Mouse (Mus musculus) kidney, postnatal 4 days (tissue): Measurements from ENCODE around the gene Myt1l.

Experiments
- DNase-seq, 2 experiments: peaks; one replicate each; pipeline ENCODE4 v3.0.0; 2021; ENCODE audit warnings: mixed read lengths in 2 of 2

Myt1l gene

DNA sequence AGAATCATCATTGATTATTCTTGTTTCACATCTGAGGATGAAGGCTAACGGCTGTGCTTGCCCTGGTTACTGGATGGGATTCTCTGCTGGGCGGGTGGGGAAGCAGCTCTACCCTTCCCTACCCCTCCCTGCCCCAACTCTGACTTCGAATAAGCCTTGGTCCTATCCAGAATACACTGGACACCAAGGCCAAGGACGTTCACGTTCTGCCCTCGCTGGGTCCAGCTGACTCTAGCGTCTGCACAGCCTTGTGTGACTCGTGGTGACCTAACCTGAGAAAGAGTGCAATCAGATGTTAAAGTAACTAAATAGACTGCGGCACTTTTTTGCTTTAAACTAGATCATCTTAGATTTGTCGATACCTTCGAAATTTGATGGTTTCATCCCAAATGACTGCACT is 393.3 kb downstream of the Myt1l start:
- no peak for DNase-seq

DNA sequence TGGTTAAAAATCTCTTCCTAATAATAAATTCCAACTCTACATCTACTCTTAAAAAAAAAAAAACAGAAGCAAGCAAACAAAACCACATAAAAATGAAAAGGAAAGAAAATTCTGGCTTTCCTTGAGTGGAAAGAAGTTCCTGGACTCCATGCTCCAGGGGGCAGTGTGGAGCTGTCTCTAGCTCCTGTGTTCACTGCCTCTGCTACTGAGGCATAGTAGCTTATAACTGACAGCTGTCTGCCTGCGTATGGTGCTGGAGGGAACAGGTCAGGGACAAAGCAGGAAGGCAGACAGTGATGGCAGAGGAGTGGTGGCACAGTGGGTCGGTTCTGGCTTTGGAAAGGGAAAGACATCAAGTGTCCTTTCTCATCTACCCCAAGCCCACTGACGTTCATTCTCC is 398.7 kb downstream of the Myt1l start:
- DNase-seq = peak; percentile 86

DNA sequence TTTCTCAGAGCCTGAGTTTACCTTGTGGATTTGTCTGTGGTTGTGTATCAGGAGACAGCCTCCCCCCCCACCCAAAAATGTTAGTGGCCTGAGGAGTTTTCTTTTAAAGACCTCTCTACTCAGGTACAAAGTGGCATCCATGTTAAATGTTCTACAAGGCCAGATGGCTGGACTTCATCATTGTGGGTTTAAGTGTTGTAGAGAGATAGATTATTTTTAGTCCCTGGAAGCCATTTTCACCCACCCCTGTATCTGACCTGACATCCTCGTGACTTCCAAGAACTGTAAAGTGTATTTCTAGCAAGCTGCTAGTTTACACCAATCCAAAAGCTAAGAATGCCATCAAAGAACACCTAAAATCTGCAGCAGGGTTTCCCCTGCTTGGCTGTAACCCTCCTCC is 402.4 kb downstream of the Myt1l start:
- DNase-seq = no peak

DNA sequence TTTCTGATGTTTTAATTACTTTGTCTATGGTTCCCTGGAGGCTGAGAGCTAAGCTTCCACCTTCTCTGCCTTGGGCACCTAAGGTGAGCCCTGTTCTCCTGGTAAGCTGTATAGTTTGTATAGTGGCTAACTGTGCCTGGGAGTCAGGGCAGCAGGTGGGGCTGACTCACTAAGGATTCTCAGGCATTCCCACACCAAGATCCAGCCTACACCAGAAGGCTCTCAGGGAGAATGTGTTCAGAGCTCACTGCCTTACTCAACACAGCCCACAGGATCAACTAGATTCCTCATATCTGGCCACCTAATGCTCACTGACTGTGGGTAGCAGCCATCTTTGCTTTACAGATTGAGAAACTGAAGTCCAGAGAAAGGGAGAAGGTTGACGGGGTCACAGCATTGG is 404.8 kb downstream of the Myt1l start:
- DNase-seq = no peak

- DNase-seq = no peak
These were observed 405.3 kb downstream of the Myt1l start for GRCm38 (mm10) chr12:29933501-29933900.

DNA sequence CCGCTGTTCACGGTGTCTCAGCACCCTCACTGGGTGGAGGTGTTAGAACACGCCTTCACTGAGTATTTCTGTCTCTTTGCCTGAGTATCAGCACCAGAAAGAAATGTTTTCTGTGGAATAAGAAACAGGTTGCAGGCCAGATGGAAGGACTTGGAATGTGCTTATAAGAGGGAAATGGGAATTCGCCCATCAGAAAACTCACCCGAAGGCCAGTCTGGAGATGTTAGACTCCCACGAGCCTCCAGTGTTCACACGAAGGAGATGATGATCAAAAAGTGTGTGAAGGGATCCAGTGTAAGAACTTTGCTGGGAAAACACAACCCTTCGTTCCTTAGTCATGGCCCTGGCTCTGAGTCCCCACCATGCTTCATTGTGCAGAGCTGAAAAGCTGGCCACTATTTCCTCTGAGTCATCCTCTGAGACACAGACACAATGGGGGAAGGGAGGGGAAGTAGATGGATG is 406.0 kb downstream of the Myt1l start:
- DNase-seq = no peak

GRCm38 (mm10) chr12:29937308-29937707 is 409.1 kb downstream of the Myt1l start, which contains the start of gene Pxdn:
TSS of gene Pxdn (plus strand) at chr12:29937608.
- DNase-seq = no peak

GRCm38 (mm10) chr12:29937851-29938375 is 409.7 kb downstream of the Myt1l start:
- DNase-seq = peak; percentile 85 to 92

- DNase-seq = peak; percentile 75 to 85
These were observed 410.3 kb downstream of the Myt1l start for GRCm38 (mm10) chr12:29938376-29939041.

DNA sequence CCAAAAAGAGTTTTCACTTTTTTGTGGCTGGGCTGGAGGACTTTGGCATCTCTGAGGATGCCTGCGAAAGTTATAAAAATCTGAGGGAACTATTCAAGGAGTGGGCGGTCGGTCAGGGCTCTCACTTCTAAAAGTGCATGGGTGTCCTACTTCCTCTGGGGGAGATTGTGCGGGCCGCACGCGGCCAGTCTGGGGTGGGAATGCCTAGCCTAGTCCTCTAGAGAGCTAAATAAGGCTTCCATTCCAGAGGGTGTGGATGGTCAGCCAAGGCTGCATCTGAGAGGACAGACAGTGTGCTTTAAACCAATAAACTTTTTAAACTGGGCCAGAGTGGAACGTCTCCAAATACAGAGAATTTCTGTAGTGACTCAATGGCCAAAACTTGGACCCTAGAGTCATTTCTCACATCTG is 411.1 kb downstream of the Myt1l start:
- peak; percentile 31 to 56 for DNase-seq

- DNase-seq = no peak
These were observed 414.3 kb downstream of the Myt1l start for GRCm38 (mm10) chr12:29942435-29942834.

- no peak for DNase-seq
These were observed 416.5 kb downstream of the Myt1l start for GRCm38 (mm10) chr12:29944650-29945049.

- DNase-seq = no peak
These were observed 417.1 kb downstream of the Myt1l start for GRCm38 (mm10) chr12:29945182-29945743.

- no peak for DNase-seq
These were observed 422.9 kb downstream of the Myt1l start for GRCm38 (mm10) chr12:29951043-29951442.

- no peak for DNase-seq
These were observed 423.3 kb downstream of the Myt1l start for GRCm38 (mm10) chr12:29951485-29951884.

GRCm38 (mm10) chr12:29952102-29952501 is 423.9 kb downstream of the Myt1l start:
- DNase-seq = peak; percentile 65 to 76

DNA sequence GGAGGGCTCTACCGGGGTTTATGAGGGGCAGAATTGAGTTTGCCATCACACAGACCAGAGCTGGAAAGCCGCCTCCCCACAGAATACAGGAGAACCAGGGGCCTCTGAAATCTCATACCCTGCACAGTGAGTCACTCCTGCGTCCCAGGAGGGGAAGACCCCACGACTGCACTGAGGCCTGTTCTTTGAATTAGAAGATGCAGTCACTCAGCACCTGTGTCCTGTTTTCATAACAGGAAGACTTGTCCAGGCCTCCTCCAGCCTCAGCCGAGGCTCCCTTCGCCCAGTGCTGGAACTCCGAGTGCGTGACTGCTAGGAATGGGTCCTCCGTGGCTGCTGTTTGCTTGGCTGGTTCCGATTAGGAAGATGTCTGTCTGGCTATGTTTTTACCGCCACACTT is 425.8 kb downstream of the Myt1l start:
- DNase-seq = peak; percentile 24 to 36

DNA sequence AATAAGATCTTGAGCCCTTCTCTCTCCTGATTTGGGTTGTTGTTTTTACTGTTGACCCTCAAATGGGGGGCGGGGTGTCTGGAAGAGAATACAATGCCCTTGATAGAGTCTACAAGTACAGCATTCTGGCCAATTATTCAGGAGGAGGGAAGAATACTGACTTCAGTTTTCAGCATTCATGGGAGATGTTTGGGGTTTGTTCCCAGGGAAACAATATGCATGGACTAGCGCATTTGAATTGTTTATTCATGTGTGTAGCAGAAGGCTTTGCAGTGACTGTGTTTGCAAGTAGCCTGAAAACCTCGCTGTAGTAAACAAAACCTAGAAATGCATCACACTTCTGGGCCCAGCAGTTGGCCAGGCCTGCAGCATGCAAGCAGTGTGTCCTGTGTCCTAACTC is 426.3 kb downstream of the Myt1l start:
- DNase-seq = no peak

DNA sequence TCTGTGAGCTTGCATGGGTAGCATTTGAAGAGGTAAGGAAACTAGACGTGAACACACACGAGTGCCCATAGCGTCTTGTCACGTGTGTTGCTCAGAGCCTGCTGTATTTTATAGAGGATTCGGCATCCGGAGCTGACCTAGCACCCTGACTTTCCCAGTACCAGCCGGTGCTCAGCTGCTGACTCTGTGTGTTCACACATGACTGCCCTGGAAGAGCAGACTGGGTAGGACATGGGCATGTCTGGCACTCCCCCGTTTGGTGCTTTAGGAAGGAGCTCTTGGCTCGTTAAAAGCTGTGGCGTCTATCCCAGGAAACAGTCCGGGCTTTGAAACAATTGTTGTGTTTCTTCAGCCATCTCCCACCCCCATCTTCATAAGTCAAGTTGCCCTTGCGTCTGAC is 428.8 kb downstream of the Myt1l start:
- peak; percentile 61 to 77 for DNase-seq

DNA sequence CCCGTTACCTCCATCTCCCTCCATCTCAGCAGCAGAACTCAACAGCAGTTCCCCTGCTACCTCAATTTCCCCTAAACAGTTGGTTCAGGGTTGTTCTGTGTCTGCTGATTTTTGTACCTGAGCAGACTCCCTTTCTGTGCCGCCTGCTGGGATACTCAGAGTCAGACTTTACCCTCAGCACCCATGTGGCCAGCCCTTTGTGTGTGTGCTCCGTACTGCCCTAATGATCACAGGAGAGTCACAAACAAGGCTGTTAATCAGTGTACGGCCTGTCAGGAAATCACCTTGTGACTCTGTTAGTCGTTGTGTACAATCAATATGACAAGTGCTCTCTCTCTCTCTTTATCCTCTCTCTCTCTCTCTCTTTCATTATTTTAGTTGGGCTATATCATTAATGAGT is 430.5 kb downstream of the Myt1l start:
- no peak for DNase-seq

DNA sequence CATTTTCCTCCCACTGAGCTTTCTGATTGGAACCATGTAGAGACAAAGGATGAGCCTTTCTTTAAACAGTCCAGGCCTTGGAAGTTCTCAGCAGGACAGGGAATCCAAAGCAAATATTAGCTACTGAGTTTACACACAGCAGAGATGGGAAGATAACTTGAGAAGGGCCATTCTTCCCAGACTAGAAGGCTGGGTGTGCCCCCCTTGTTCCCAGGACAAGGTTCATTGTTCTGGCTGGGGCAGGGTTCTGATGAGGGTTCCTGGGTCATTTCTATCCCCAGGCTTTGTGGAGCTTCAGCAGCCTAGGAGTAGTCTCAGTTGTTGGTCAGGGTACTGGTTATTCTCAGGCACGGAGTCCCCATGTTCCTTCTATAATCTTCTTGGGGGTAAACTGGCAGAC is 432.9 kb downstream of the Myt1l start:
- no peak for DNase-seq

GRCm38 (mm10) chr12:29965016-29965415 is 436.8 kb downstream of the Myt1l start:
- DNase-seq = no peak

GRCm38 (mm10) chr12:29971795-29972464 is 443.7 kb downstream of the Myt1l start:
- DNase-seq = no peak

GRCm38 (mm10) chr12:29972533-29972932 is 444.3 kb downstream of the Myt1l start:
- DNase-seq = no peak
